Mouse (Mus musculus): ENCODE results near the gene Arpc4.
A peak's percentile ranks its signal among the peaks of the same experiment; 100 is the strongest.
"Not testable (repeated sequence)": the region's sequence is repeated elsewhere in the genome, so short reads cannot be mapped to it uniquely, and the experiment has no call there.

The Arpc4 gene

DNA sequence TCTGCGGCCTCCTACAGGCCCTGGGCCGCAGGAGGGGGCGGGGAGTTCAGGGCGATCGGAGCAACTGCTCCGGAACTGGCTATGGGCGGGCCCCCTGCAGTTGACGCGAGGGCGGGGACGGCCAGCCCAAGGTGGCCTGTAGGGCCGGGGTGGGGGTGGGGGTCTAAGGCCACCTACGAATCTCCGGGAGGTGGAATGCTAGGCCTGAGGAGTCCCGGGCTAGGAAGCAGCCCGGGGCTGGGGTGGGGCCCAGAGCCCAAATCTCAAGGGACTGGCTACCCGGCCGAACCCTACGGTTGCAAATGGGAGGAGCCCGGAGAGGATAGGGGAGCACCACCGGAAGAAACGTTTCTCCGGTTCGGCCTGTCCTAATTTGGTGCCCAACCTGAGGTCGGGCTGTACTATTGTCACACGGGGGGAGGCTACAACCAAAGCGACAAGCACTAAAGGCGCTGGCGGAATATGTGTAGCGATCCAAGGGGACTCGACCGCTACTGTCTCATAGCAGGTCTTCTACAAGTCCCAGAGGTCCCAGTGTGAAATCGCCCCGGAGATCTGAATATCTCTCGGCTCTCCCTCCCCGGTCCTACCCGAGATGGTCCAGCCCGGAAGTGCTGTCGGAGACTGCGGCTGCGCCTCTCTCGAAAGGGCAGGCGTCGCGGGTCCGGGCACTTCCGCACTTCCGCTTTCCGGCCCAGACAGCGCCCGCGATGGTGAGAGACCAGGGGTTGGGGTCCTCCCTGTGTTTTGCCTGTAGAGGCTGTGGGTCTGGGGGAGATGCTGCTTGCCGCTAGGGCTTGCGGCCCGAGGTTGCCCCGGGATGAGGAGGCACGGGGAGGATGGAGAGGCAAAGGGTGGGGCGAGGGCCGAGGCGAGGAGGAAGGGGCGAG is at the start of gene Arpc4, which contains the start of gene Tada3:
Gene Arpc4 (plus strand): TSS at position 620 of the 890 bp plus-strand sequence.
Gene Tada3 (minus strand): TSS at position 388 of the 890 bp plus-strand sequence.
- peak; percentile 92 for DNase-seq (ENCODE audit: low spot score)

DNA sequence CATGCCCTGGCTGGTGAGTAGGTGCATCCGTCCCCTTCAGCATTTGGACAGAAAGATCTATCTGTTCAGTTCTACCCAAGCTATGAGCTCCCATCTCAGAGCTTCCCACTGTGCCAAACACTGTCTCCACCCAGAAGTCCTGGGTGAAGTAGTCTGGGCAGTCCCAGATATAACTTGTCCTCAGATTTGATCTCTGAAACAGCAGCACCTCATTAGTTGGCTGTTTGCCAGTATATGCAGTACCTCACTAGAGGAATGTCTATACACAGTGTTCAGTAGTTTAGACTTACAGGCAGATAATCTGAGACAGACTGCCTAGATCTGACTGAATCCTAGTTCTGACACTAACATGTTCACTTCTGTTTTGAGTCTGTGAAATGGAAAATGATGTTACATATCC is 48.5 kb upstream of the Arpc4 start:
- DNase-seq (ENCODE audit: low spot score): no peak

DNA sequence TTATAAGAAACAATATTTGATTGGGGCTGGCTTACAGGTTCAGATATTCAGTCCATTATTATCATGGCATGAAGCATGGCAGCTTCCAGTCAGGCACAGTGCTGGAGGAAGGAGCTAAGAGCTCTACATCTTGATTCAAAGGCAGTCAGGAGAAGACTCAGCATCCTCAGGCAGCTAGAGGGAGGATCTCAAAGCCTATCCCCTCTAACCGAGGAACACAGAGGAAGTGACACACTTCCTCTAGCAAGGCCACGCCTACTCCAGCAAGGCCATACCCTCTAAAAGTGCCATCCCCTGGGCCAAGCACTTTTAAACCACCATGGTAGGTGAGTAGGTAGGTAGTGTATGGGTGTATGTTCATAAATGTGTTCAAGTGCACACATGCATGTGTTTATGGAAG is 47.4 kb upstream of the Arpc4 start:
- DNase-seq (ENCODE audit: low spot score): no peak

DNA sequence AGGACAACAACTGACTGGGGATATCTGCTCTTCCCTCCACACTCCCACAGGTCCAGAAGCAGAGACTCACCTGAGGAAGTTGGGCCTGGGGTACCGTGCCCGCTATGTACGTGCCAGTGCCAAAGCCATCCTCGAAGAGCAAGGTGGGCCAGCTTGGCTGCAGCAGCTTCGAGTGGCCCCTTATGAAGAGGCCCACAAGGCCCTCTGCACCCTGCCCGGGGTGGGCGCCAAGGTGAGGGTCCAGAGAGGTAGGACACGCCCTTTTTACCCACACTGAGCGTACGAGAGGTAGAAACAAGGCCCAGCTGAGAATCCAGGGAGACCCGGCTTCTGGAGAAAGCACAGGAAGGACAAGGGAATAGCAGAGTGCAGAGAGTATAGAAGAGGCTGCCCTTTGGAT is 46.2 kb upstream of the Arpc4 start:
- no peak for DNase-seq (ENCODE audit: low spot score)

DNA sequence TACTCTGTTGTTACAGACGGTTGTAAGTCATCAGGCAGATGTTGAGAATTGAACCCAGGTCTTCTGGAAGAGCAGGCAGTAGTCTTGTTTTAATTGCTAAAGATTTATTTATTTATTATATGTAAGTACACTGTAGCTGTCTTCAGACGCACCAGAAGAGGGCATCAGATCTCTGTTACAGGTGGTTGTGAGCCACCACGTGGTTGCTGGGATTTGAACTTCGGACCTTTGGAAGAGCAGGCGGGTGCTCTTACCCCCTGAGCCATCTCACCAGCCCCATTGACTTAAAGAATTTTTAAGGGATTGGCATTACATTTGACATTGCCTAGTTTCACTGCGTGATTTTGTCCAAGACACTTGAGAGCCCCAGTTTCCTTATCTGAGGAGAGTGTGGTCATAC is 45.2 kb upstream of the Arpc4 start:
- not testable (repeated sequence) for DNase-seq (ENCODE audit: low spot score)

DNA sequence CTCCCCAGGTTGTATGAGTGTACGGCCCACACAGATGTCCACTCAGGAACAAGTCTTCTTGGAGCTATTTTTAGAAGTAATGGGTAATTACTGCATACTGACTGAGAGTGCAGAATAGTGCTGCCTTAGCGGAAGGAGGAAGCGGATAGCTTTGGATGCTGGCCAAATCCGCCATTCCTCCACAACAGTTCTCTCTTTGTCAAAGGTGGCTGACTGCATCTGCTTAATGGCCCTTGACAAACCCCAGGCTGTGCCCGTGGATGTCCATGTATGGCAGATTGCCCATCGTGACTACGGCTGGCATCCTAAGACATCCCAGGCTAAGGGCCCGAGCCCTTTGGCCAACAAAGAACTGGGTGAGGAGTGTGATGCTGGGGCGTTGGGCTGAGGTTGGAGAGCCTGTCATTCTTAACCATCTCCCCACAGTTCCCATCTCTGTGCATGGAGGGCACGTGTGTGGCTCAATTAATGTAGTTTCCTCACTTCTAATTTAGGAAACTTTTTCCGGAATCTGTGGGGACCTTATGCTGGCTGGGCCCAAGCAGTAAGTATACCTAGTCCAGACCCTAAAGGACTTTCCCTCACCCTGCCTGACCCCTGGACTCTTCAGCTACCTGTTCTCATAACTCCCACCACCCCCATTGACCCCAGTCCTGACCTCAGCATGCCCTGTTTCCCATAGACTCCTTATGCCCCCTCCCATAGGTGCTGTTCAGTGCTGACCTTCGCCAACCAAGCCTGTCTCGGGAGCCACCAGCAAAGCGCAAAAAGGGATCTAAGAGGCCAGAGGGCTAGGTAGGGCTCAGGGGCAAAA is 44.6 kb upstream of the Arpc4 start:
- peak; percentile 68 for DNase-seq (ENCODE audit: low spot score)

DNA sequence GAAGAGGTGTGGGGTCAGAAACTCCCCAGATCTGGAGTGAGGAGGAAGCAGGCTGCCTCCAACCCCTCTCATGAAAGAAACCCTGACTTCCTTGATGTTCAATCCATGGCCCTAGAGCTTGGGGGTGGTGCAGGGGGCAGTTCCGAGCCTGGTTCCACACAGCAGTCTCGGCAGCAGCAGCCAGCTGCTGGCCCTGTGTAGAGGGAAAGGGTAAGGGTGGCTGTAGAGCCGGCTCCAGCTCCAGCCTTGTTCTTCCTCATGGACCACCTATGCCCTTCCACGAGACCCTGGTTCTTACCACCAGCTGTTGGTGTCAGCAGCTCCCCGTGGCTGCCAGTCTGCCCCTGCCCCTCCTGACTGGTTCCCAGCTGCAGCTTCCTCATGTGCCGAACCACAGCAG is 43.7 kb upstream of the Arpc4 start:
- DNase-seq (ENCODE audit: low spot score): no peak

DNA sequence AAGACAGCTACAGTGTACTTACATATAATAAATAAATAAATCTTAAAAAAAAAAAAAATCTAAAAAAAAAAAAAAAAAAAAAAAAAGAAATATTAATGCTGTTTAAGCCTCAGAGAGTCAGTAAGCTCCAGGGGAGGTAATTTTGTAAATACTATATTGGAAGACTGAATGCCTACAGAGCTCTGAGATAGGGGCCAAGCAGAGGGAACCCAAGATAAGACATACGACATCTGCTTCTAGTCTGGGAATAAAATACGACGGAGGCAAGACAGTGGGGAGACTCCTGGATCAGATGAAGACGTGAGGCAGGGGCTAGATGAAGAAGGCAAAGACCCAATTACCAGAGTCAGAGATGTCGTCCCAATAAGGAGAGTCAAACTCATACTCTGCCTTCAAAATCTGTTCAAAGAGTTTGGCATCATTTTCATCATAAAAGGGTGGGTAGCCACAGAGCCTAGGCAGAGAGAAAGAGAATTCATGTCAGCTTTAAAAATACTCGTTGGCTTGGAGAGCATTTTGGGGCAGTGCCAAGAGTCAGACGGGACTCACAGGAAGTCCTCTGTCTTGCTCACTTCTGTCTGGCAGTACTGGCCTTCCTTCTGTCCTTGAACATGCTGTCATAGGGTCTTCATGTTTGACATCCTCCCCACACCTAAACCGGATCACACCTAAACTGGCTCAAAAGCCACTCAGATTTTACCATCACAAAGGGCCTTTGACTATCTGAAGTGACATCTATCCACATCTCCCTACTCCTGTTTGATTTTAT is 40.9 kb upstream of the Arpc4 start:
- DNase-seq (ENCODE audit: low spot score): no peak

DNA sequence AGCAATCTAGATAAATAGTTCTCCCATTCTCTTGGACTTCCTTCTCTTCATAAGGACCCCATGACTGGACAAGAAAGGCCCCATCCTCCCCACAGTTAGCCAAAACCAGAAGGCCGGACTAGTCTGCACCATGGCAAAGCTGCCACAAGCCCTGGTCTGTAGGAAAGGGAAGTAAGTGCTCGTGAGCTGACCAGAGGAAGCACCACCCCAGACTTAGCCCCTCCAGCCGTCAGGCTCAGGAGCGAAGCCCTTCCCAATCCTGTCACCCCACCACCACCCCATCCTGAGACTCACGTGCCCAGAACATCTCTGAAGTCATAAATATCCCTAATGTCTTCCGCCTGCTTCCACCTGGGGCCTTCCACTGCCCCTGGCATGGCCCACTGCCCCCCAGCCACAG is 36.3 kb upstream of the Arpc4 start:
- DNase-seq (ENCODE audit: low spot score): no peak

DNA sequence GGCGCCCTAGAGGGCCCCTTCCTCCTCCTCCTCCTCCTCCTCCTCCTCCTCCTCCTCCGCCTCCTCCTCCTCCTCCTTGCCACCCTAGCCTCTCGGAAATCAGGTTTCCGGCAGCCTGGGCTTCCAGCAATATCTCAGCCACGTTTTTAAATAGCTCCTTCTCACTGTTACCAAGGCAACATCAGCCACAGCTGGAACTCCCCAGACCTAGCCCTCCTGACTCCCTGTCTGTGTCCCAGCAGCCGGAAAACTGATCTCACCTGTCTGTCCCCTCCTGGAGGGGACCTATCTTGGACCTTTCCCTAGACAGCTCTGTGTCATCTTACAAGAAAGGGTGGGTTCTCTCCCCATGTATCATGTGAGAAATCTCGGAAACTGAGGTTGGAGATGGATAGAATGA is 35.6 kb upstream of the Arpc4 start:
- no peak for DNase-seq (ENCODE audit: low spot score)

DNA sequence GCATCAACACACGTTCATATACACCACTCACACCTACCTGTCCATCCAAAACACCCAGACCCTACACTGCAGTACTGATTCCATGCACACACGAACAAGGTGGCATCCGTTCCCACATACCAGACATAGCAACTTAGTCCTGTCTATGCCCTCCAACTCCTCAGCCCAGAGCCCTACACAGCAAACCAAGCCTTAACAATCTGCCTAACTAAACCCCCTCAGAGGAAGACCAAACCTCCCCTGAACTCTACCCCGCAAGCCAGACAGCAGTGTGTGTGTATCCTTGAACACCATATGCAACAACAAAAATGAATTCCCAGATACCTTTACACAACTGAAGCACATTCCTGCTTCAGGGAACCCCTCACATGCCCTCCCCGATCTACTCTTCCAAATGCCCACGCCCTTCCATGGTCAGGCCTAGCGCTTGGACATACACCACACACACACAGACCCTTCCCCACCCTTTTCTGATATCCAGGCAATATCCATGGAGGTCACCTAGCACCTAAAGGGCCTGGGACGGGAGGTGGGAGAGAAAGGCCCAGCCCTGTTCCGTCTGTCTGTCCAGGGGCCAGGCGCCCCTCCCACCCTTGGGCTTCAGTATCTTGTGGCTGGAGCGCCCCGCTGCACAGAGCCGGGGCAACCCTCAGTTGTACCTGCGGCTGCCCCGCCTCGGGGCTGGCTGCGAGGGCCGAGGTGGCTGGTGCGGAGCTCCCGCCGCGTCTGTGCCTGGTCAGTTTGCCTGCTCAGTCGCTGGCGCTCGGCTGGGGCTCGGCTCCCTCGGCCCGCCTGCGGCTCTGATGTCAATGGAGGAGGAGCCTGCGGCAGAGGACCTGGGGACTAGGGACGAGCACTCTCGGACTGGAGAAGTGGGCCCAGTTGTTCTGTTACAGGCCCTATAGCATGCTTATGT is 34.5 kb upstream of the Arpc4 start, which contains the start of gene Camk1:
Gene Camk1 (minus strand): TSS at position 808 of the 916 bp plus-strand sequence.
- DNase-seq (ENCODE audit: low spot score): peak; percentile 64

DNA sequence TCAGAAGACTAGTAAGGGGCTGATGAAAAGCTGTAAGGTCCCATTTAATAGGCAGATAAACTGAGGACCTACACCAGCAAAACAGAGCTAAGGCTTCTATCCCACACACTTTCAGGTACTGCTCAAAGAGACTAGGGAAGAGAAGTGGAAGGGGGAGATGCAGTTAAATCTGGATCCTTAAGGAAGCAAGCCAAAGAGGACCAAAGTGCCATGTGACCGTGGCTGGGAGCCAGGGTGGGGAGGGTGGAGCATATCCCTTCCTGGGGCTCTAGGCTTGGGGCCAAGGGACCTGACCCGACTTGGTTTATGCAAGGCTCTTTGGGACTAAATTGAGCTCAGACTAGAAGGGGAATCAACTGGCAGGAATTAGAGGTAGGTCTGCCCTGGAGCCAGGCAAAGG is 33.6 kb upstream of the Arpc4 start:
- peak; percentile 48 for DNase-seq (ENCODE audit: low spot score)

DNA sequence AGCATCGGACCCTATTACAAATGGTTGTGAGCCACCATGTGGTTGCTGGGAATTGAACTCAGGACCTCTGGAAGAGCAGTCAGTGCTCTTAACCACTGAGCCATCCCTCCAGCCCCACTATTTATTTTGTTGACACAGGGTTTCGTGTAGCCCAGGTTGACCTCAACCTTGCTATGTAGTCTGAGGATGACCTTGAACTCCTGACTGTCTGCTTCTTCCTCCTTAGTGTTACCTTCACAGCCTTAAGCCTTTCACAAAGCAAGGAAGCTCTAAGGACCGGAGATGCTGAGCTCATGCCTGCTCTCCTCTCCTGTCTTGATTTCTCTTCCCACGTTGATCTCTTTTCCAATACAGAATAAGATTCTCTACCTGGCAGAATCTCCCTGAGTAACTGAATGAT is 31.0 kb upstream of the Arpc4 start:
- no peak for DNase-seq (ENCODE audit: low spot score)

DNA sequence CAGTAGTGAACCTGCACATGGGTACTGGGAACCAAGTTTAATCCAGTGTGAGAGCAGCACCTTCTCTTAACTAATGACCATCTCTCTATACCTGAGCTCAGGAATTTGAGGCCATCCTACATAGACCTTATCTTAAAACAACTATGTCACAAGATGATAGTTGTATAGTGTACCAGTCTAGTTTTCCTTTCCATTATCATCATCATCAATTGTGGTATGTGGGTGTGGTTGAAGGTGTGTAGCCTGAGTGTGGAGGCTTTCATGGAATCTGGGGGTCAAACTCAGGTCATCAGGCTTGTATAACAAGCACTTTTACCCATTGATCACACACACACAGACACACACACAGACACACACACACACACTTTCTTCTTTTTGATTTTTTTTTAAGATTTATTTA is 27.4 kb upstream of the Arpc4 start:
- DNase-seq (ENCODE audit: low spot score): no peak

DNA sequence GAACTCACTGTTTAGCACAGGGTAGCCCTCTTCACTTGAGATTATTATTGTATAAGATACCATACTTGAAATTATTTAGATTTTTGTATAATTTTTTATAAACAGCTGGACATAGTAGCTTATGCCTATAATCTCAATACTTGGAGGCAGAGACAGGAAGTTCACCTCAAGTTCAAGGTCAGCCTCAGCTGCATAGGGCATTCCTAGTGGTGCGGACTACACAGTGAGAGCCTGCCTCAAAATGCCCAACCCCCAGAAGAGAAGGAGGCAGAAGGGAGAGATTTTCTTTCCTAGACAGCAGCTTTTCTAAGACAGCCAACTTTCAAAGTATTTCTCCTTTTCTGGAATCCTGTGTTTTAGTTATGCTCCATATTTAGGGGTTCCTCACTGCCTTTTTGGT is 26.8 kb upstream of the Arpc4 start:
- no peak for DNase-seq (ENCODE audit: low spot score)

DNA sequence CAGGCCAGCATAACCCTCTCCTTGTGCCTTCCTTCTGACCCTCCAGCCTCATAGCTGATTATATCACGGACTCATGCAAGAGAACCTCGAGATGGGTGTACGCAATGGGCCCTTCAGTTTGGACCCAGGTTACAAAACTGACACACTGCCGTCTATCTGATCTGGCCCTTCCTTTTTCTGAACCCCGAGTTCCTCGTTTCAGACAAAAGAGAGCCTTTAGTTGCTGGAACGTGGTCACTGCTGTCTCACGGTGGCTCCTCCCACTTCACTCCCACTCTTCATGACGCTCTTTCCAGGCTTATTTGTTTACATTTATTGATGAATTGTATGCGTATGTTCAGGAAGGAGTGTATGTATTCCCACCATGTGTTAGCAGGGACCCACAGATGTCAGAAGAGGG is 26.3 kb upstream of the Arpc4 start:
- no peak for DNase-seq (ENCODE audit: low spot score)

DNA sequence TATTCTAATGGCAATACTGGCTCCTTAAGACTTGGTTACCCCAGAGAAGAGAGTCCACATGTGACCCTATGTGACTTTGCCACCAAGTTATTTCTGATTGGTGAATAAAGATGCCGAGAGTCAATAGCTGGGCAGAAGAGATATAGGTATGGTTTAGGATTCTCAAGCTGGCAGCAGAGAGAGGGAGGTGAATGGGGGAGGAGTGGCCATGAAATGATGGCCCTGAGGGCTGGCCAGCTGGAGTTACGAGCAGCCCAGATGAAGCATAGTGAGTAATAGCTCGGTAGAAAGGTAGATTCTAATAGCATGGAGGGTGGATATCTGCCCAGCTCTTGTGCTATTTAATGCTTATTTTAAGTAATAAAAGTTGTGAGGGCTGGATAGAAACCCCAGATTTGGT is 25.1 kb upstream of the Arpc4 start:
- DNase-seq (ENCODE audit: low spot score): no peak

DNA sequence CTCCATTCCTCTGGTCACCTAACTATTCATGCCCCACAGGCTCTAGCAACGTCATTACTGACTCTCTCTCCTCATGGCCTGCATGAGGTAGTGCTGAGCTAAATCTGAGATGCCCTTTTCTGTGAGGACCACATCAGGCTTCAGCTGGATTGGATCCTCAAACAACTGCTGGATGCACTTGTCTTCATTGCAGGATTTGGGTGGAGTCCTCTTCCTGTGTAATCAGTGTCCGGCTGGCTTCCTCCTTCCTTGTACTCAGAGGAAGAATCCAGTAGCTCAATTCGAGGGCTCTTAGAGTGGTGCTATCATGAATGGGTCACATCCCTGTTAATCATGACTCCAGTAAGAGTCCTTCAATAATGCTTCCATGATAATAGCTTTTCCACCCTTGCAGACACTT is 24.2 kb upstream of the Arpc4 start:
- no peak for DNase-seq (ENCODE audit: low spot score)

DNA sequence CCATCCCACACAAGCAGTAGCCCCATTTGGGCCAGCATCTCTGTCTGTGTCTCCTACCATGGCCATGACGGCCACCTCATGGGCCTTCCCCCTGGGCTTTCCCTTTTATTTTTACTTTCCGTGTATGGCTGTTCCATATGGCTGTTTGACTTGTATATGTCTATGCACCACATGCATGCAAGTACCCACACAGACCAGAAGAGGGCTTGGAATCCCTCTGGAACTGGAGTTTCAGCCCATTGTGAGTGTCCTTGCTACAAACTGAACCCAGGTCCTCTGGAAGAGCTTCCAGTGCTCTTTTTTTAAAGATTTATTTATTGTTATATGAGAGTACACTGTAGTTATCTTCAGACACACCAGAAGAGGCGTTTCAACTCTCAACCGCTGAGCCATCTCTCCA is 16.4 kb upstream of the Arpc4 start:
- no peak for DNase-seq (ENCODE audit: low spot score)

DNA sequence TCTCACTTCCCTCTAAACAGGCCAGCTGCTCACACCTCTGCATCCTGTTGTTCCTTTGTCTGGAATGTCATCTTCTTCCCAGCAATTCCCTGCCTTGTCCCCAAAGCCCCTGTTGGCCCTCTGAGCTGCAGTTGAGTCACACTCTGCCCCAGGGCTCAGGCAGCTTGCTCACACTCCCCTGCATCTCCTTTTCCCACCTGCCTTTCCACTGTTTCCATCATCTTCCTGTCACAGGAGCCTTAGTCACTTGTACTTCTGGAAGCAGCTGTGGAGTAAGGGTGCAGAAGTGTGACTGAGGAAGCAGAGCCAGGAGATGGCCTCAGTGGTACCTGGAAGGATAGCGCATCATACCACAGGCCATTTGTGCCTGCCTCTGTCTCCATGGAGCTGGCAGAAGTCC is 15.7 kb upstream of the Arpc4 start:
- DNase-seq (ENCODE audit: low spot score): no peak

DNA sequence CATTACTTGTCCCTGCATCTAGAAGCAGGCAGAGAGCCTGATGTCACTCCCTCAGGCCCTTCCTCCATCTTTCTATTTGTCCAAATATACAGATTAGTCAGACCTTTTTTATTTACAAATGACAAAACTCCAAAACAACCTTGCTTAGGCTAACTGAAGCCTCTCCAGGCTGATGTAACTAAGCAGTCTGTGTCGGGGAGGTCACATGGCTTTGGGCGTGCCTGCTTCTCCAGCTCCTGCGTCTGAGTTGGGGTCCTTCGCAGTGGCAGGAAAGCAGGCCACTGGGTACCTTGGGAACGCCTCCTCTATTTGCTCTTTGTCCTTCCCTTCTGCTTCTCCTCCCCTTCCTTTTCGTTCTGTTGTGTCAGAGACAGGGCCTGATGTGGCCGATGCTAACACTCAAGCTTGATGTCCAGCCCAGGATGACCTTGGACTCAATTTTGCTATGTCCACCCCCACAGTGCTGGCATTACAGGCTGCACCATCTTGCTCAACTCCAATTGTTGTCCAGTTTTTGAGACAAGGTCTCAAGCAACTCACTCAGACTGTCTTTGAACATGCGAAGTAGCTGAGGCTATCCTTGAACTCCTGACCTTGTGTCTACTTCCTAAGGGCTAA is 13.3 kb upstream of the Arpc4 start:
- no peak for DNase-seq (ENCODE audit: low spot score)

Data from testis, postnatal 14 days (tissue).